Mouse (Mus musculus) ES-E14 (cell line): Measurements from ENCODE around the gene Zfp386. TPM values are rescaled to one million over a fixed set of nuclear protein-coding genes. Genes with fewer than 3 reads are reported as not detected.

Experiments
- DNase-seq: peaks from one replicate; pipeline ENCODE4 v3.0.0-alpha.2; 2013; ENCODE audit warnings: low read depth, low spot score
- H3K27ac ChIP-seq: 2 replicates; pipeline ENCODE4 v1.5.1; 2012; ENCODE audit warnings: low read depth, mild to moderate bottlenecking, low read length, moderate library complexity, mixed read lengths; ENCODE audit not compliant: poor library complexity, insufficient read depth, severe bottlenecking
- H3K36me3 ChIP-seq: 2 replicates; pipeline ENCODE4 v1.6.1; 2012; ENCODE audit warnings: mild to moderate bottlenecking, low read length, moderate library complexity, mixed read lengths; ENCODE audit not compliant: control insufficient read depth, poor library complexity, insufficient read depth, severe bottlenecking
- H3K4me1 ChIP-seq, 2 experiments: fragments of 150-350 bp in 1 of 2; sonication (generic) in 1 of 2; 2 replicates each; pipeline ENCODE4 v1.6.1; 2012; ENCODE audit warnings: low read length in 2 of 2, mild to moderate bottlenecking in 1 of 2, mixed read lengths in 1 of 2; ENCODE audit not compliant: control insufficient read depth in 2 of 2, insufficient read depth in 2 of 2, poor library complexity in 1 of 2
- H3K4me3 ChIP-seq, 2 experiments: fragments of 150-350 bp in 1 of 2; sonication (generic) in 1 of 2; 2 replicates each; pipeline ENCODE4 v1.5.1; 2012; ENCODE audit warnings: low read length in 2 of 2, low read depth in 1 of 2, mild to moderate bottlenecking in 1 of 2, mixed read lengths in 1 of 2; ENCODE audit not compliant: insufficient read depth in 1 of 2, poor library complexity in 1 of 2, severe bottlenecking in 1 of 2
- H3K9ac ChIP-seq: 2 replicates; pipeline ENCODE4 v1.6.1; 2012; ENCODE audit warnings: low read depth, mild to moderate bottlenecking, low read length, mixed read lengths; ENCODE audit not compliant: poor library complexity, insufficient read depth, severe bottlenecking
- H3K9me3 ChIP-seq: fragments of 150-350 bp; sonication (generic); 2 replicates; pipeline ENCODE4 v1.6.1; 2012; ENCODE audit warnings: low read depth, mild to moderate bottlenecking, low read length; ENCODE audit not compliant: control insufficient read depth, insufficient read depth
- CHD2 ChIP-seq: IDR thresholded peaks from 2 replicates; pipeline ENCODE4 v1.6.1; 2014; ENCODE audit warnings: mild to moderate bottlenecking, low read depth, low read length, inconsistent platforms
- HCFC1 ChIP-seq: IDR thresholded peaks from 2 replicates; pipeline ENCODE4 v1.6.1; 2012; ENCODE audit warnings: low read length, inconsistent platforms, borderline replicate concordance; ENCODE audit not compliant: insufficient read depth
- MAFK ChIP-seq: IDR thresholded peaks from 2 replicates; pipeline ENCODE4 v1.6.1; 2014; ENCODE audit warnings: mild to moderate bottlenecking, low read depth, low read length, inconsistent platforms; ENCODE audit not compliant: insufficient read depth
- ZC3H11A ChIP-seq: IDR thresholded peaks from 2 replicates; pipeline ENCODE4 v1.6.1; 2012; ENCODE audit warnings: low read depth, mild to moderate bottlenecking, inconsistent platforms, low read length, borderline replicate concordance
- ZNF384 ChIP-seq: IDR thresholded peaks from 2 replicates; pipeline ENCODE4 v1.6.1; 2012; ENCODE audit warnings: low read depth, low read length, inconsistent platforms
- in situ Hi-C, 2 experiments: fragments of 600-800 bp; cut with MboI; formaldehyde crosslinking; loops; one replicate each; pipeline ENCODE4 v1.15.1; 2025; ENCODE audit warnings: low sequenced_read_pairs in 2 of 2, inconsistent platforms in 1 of 2; ENCODE audit not compliant: unreplicated experiment in 2 of 2
- total RNA-seq: library from RNA; depleted of rRNA; stranded (reverse); fragments of 300-350 nt; gene quantifications from 2 replicates; pipeline ENCODE4 v1.2.3, GENCODE M21; 2012

Gene Zfp386
- total RNA-seq, 1 experiment = 29.0 TPM

DNA sequence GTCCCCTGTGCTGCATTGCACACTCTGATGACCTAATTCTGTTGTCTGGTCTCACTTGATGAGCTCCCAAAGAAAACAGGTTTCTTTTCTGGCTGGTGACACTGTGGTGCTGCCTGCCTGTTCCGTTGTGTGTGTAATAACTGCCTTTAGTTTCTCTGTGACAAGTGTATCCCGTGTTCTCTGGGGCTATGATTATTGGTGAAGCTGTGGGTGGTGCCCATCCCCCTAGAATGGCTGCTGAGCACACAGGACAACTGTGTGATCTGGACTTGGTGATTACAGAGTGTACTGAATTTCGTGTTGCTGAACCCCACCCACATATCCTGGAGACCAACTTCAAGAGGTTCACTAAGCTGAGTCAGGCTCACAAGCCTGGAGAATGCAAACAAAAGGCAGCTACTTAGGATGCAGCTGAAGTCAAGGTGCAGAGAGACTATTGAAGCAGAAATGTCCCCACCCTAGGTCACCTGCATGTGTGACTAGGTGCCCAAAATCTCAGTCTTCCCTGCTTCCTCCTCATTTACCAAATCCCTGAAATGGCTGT lies 48.9 kb downstream of the Zfp386 start:
- Histone ChIP-seq H3K36me3 (no peaks in the 10 kb centered on the region), H3K27ac (no peak overlapping the region), H3K9ac (no peak overlapping the region), H3K4me1 (no peaks in the 10 kb centered on the region), H3K4me3 (no peak overlapping the region), H3K9me3 (no peaks in the 10 kb centered on the region; the same call in 1 of the 2 replicates)
- no peak for TF ChIP-seq MAFK
- TF ChIP-seq ZNF384 = no peak
- DNase-seq = no peak
- in situ Hi-C loops = no loop called here

GRCm38 (mm10) chr12:116097166-116097565 lies 49.6 kb downstream of the Zfp386 start:
- Histone ChIP-seq H3K4me3 (no peak overlapping the region), H3K4me1 (no peaks in the 10 kb centered on the region), H3K9me3 (no peaks in the 10 kb centered on the region; the same call in 1 of the 2 replicates), H3K36me3 (no peaks in the 10 kb centered on the region), H3K27ac (no peak overlapping the region), H3K9ac (no peak overlapping the region)
- DNase-seq = no peak
- in situ Hi-C loops = no loop called here
- TF ChIP-seq ZC3H11A = no peak
- TF ChIP-seq CHD2 = no peak
- TF ChIP-seq MAFK = no peak

GRCm38 (mm10) chr12:116101945-116102344 lies 54.4 kb downstream of the Zfp386 start:
- no peak overlapping the region for H3K27ac ChIP-seq
- no peaks in the 10 kb centered on the region for H3K4me1 ChIP-seq
- no peak overlapping the region for H3K4me3 ChIP-seq
- no peaks in the 10 kb centered on the region for H3K9me3 ChIP-seq
- in situ Hi-C loops = no loop called here
- TF ChIP-seq MAFK (no peak), ZNF384 (no peak), CHD2 (no peak), ZC3H11A (no peak), HCFC1 (no peak)
- DNase-seq = no peak
- no peaks in the 10 kb centered on the region for H3K36me3 ChIP-seq
- no peak overlapping the region for H3K9ac ChIP-seq

GRCm38 (mm10) chr12:116109451-116110353 lies 62.2 kb downstream of the Zfp386 start:
- no peak overlapping the region for H3K9ac ChIP-seq
- H3K9me3 ChIP-seq = no peaks in the 10 kb centered on the region
- no peak for DNase-seq
- in situ Hi-C loops = no loop called here
- no peak overlapping the region for H3K4me3 ChIP-seq
- no peaks in the 10 kb centered on the region for H3K36me3 ChIP-seq
- no peaks in the 10 kb centered on the region for H3K4me1 ChIP-seq
- H3K27ac ChIP-seq = no peak overlapping the region
- TF ChIP-seq ZC3H11A = no peak
- no peak for TF ChIP-seq HCFC1
- TF ChIP-seq MAFK = no peak
